Mouse (Mus musculus): ENCODE data around the gene Acbd4. TPM values are rescaled to one million over a fixed set of nuclear protein-coding genes. Genes with fewer than 3 reads are reported as not detected.

Gene Acbd4
- polyA plus RNA-seq, 1 experiment from 2014 or later = 54.4 TPM

DNA sequence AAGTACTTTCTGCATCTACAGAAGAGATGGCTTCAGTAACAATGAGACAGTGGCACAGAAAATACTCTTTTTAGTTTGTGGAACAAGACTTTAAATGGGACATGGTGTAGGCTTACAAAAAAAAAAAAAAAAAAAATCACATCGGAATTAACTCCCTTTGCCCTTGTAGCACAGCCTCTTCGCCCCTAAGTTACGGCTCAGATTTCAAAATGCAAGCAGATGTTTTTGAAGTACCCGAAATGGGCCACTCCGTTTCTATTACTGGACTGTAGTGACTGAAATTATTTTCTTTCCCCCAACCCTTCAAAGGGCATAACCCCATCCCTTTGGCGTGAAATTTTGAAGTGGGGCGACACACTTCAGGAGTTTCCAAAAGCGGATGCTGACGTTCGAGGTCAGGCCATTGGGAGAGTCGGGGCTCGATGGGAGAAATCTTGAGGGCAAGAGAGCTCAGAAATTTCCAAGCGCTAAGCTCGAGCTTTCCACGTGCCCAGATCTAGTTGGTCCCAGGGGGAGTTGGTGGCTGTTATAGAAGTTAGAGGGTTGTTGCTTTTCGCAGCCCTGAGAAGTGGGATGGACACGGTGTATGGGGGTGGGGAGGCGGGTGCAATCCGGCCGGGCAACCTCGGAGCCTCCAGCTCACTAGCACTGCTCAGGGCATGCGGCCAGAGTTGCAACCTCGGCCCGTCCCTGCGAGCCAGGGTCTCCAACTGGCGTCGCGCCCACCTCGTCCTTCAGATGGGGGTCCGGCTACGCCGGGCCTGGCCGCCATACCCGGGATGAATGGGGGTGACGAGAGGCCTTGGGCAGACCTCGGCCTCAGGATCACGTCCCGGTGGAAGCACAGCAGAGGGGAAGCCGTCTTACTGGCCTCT, 30.5 kb downstream of the Acbd4 start, which contains the start of gene Hexim2:
Hexim2 (plus strand) TSS at position 729 of the 875 bp plus-strand sequence.
- Histone ChIP-seq H3K4me1 (ENCODE audit: control insufficient read depth, low read depth, low read length) (peaks cover 45% of the 10 kb centered on the region), H3K9me3 (replicated peaks; ENCODE audit: control insufficient read depth, low read length) (no peaks in the 10 kb centered on the region), H3K36me3 (ENCODE audit: control insufficient read depth, insufficient read depth) (no peaks in the 10 kb centered on the region), H3K4me2 (ENCODE audit: low read depth, low read length) (peak within 1 kb of the TSS; percentile 77), H3K27me3 (ENCODE audit: control insufficient read depth, insufficient read depth, low read depth, low read length) (no peaks in the 10 kb centered on the region), H3K9ac (ENCODE audit: low read depth, low read length) (peak within 1 kb of the TSS; percentile 98), H3K4me3 (ENCODE audit: low read depth, low read length) (peak within 1 kb of the TSS; percentile 94), H3K27ac (ENCODE audit: low read length) (peak within 1 kb of the TSS; percentile 94)
- peak; percentile 27 for ATAC-seq (ENCODE audit: low read depth)
- WGBS (ENCODE audit: insufficient replicate concordance) = under 1% methylated on average over 39 of the region's 39 CpGs

DNA sequence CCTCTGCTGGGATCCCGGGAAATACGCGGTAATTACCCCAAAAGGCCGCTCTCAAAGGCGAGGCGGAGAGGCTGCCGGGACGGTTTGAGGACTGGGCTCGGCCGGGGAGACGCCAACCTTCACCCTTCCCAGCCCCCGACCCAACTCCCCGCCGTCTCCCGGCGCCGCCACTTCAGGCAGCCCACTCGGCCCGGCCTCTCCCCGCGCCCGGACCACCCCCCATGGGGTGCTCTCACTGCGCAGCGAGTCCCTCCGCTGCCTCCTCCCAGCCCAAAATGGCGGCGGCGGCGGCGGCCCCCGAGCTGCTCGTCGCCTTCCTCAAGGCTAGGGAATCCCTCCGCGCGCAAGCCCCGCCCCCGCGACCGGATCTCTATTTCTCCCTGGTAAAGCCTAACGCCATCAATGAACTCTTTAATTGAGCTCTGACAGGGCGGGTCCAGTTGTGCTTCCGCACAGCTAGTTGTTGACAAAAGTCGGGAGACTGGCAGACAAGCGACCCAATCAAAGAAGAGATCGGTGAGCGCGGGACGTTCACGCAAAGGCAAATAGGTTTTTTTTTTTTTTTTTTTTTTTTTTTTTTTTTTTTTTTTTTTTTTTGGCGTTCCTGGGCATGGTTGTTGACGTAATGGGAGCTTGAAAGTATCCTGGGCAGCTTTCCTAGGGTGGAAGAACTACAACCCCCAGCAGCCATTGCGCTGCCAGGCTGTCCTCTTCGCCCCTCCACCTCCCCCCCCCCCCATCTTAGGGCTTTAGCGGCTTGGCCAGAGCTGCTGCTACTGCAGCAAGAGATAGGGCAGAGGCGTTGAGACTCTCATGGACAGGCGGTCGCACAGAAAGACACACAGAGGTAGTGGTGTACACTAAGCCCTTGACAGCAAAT, 31.3 kb downstream of the Acbd4 start:
- ATAC-seq (ENCODE audit: low read depth) = peak; percentile 90
- Histone ChIP-seq H3K9me3 (replicated peaks; ENCODE audit: control insufficient read depth, low read length) (no peaks in the 10 kb centered on the region), H3K27ac (ENCODE audit: low read length) (peak overlapping the region; percentile 94), H3K9ac (ENCODE audit: low read depth, low read length) (peak overlapping the region; percentile 98), H3K36me3 (ENCODE audit: control insufficient read depth, insufficient read depth) (no peaks in the 10 kb centered on the region), H3K4me2 (ENCODE audit: low read depth, low read length) (peak overlapping the region; percentile 77), H3K4me3 (ENCODE audit: low read depth, low read length) (peak overlapping the region; percentile 94), H3K27me3 (ENCODE audit: control insufficient read depth, insufficient read depth, low read depth, low read length) (no peaks in the 10 kb centered on the region), H3K4me1 (ENCODE audit: control insufficient read depth, low read depth, low read length) (peaks cover 45% of the 10 kb centered on the region)
- WGBS (ENCODE audit: insufficient replicate concordance) = under 1% methylated on average over 56 of the region's 58 CpGs

DNA sequence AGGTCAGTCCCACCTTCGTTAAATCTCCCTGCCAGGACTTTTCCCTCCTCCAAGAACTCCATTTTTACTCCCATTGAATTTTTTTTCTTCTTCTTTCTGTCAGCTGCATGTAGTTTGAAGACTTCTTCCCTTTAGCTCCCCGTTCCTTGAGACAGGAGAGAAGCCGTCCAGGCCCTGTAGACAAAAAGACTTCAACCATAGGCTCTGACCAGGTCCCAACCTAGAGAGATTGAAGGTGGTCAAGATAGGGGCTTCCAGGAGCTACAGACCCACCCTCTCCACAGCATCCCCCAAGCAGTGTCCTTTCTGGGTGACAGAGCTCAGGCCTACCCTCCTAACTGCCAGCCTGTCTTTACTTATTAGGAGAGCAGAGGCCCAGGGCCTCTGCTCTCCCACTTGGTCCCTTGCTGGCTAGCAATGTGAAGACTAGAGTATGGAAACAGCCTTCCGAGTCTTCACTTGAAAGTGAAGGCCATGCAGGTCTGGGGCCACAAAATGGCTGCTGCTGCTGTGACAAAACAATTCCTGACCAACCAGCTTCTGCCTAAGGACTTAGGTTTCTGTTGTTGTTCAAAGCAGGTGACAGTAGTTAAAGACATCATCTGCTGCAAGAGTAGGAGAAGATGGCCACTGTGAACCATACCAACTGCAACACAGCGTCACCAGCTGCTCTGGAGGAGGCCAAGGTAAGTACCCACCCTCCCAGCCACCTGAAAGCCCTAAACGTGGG, 32.1 kb downstream of the Acbd4 start:
- no peaks in the 10 kb centered on the region for H3K27me3 ChIP-seq (ENCODE audit: control insufficient read depth, insufficient read depth, low read depth, low read length)
- WGBS (ENCODE audit: insufficient replicate concordance) = 37% methylated on average over 6 of the region's 6 CpGs
- no peaks in the 10 kb centered on the region for H3K9me3 ChIP-seq (replicated peaks; ENCODE audit: control insufficient read depth, low read length)
- H3K9ac ChIP-seq (ENCODE audit: low read depth, low read length) = peak overlapping the region; percentile 98
- peak overlapping the region; percentile 77 for H3K4me2 ChIP-seq (ENCODE audit: low read depth, low read length)
- ATAC-seq (ENCODE audit: low read depth) = no peak
- peak overlapping the region; percentile 94 for H3K4me3 ChIP-seq (ENCODE audit: low read depth, low read length)
- peak overlapping the region; percentile 94 for H3K27ac ChIP-seq (ENCODE audit: low read length)
- H3K36me3 ChIP-seq (ENCODE audit: control insufficient read depth, insufficient read depth) = no peaks in the 10 kb centered on the region
- peaks cover 45% of the 10 kb centered on the region for H3K4me1 ChIP-seq (ENCODE audit: control insufficient read depth, low read depth, low read length)

DNA sequence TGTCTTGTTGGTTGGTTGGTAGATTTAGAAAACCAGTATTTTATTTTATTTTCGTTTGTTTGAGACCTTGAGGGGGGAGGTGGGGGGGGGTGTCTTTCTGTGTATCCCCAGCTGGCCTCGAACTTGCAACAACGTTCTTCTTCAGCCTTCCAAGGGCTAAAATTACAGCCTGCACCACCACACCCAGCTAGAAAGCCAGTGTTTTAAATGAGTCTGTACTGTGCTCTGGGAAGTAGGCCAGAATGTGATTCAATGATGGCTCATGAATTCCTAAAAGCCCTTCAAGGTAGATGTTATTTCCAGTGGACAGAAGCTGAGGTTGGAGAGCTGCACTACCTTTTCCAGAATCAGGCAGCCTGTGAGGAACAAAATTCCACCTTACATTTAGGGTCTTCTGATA, 32.7 kb downstream of the Acbd4 start:
- Histone ChIP-seq H3K9me3 (replicated peaks; ENCODE audit: control insufficient read depth, low read length) (no peaks in the 10 kb centered on the region), H3K4me3 (ENCODE audit: low read depth, low read length) (peak overlapping the region; percentile 8; the same call in 1 of the 2 replicates), H3K4me1 (ENCODE audit: control insufficient read depth, low read depth, low read length) (peaks cover 45% of the 10 kb centered on the region), H3K4me2 (ENCODE audit: low read depth, low read length) (peak overlapping the region; percentile 77), H3K27ac (ENCODE audit: low read length) (peak overlapping the region; percentile 94), H3K27me3 (ENCODE audit: control insufficient read depth, insufficient read depth, low read depth, low read length) (no peaks in the 10 kb centered on the region), H3K9ac (ENCODE audit: low read depth, low read length) (peak overlapping the region; percentile 98; the same call in 1 of the 2 replicates), H3K36me3 (ENCODE audit: control insufficient read depth, insufficient read depth) (no peaks in the 10 kb centered on the region; the same call in 1 of the 2 replicates)
- ATAC-seq (ENCODE audit: low read depth) = no peak
- 52% methylated on average over 3 of the region's 3 CpGs for WGBS (ENCODE audit: insufficient replicate concordance)

DNA sequence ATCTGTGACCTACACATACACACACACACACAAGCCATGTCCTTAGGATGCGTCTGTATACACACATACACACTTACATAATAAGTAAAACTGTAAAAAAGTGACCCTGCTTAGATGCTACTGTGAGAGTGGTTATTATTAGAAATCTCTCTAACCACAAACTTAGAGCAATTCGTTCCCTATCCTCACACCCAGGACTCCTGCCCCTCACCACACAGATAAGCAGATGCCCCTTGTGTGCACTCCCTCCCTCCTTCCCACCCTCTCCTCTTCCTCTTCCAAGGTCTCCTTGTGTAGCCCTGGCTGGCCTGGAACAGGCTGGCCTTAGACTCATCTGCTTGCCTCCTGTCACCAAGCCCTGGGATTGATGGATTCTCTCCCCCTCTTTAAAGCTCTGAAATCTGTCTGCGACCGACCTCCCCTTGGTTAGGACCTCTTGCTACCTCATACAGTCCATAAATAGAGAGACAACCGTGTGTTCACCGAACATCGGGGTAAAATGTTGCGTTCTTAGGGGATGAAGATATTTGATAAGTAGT, 34.6 kb downstream of the Acbd4 start:
- H3K9me3 ChIP-seq (replicated peaks; ENCODE audit: control insufficient read depth, low read length) = no peaks in the 10 kb centered on the region
- no peak overlapping the region for H3K4me2 ChIP-seq (ENCODE audit: low read depth, low read length)
- no peaks in the 10 kb centered on the region; the same call in 1 of the 2 replicates for H3K36me3 ChIP-seq (ENCODE audit: control insufficient read depth, insufficient read depth)
- H3K4me3 ChIP-seq (ENCODE audit: low read depth, low read length) = no peak overlapping the region
- H3K27me3 ChIP-seq (ENCODE audit: control insufficient read depth, insufficient read depth, low read depth, low read length) = no peaks in the 10 kb centered on the region
- H3K4me1 ChIP-seq (ENCODE audit: control insufficient read depth, low read depth, low read length) = peaks cover 35% of the 10 kb centered on the region
- no peak overlapping the region for H3K9ac ChIP-seq (ENCODE audit: low read depth, low read length)
- H3K27ac ChIP-seq (ENCODE audit: low read length) = no peak overlapping the region
- WGBS (ENCODE audit: insufficient replicate concordance) = 12% methylated on average over 8 of the region's 8 CpGs
- ATAC-seq (ENCODE audit: low read depth) = no peak

DNA sequence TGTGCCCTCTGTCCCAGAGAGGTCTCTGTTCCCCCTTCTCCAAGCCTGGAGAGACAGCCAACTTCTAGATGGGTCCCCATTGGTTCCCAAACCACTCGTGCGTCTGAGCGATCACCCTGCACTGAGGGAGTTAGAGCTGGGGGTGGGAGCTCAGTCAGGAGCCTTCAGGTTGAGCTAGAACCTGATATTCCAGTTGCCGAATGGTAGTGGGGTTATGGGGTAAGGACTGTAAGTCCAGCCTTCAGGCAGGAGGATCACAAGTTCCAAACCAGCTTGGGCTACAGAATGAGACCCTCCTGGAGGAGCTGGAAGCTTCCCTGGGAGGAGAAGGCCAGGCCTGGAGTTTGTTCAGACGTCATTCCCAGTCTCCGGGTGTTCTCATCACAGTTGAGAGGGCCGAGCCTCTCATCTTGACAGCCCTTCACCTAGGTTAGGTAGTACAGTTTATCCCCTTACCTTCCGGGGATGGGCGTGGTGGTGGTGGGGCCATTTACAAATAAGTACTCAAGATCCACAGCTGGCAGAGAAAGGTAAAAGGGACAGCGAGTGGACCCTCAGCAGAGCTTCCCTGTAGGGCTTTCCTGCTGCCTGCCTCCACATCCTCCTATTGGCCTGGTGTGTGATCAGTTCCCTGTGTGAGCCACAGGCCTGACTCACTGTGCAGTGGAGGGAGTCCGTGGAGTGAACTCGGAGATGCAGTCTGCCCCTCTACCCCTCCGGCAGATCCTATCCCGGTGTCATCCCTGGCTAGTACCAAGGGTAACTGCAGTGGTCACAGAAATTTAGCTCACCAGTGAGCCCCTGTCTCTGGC, 38.7 kb downstream of the Acbd4 start:
- Histone ChIP-seq H3K27me3 (ENCODE audit: control insufficient read depth, insufficient read depth, low read depth, low read length) (no peaks in the 10 kb centered on the region), H3K4me3 (ENCODE audit: low read depth, low read length) (no peak overlapping the region), H3K27ac (ENCODE audit: low read length) (peak overlapping the region; percentile 15; the same call in 1 of the 2 replicates), H3K4me1 (ENCODE audit: control insufficient read depth, low read depth, low read length) (peaks cover 35% of the 10 kb centered on the region), H3K9me3 (replicated peaks; ENCODE audit: control insufficient read depth, low read length) (no peaks in the 10 kb centered on the region), H3K4me2 (ENCODE audit: low read depth, low read length) (no peak overlapping the region), H3K9ac (ENCODE audit: low read depth, low read length) (no peak overlapping the region), H3K36me3 (ENCODE audit: control insufficient read depth, insufficient read depth) (no peaks in the 10 kb centered on the region; the same call in 1 of the 2 replicates)
- WGBS (ENCODE audit: insufficient replicate concordance) = 74% methylated on average over 14 of the region's 14 CpGs
- ATAC-seq (ENCODE audit: low read depth) = no peak

DNA sequence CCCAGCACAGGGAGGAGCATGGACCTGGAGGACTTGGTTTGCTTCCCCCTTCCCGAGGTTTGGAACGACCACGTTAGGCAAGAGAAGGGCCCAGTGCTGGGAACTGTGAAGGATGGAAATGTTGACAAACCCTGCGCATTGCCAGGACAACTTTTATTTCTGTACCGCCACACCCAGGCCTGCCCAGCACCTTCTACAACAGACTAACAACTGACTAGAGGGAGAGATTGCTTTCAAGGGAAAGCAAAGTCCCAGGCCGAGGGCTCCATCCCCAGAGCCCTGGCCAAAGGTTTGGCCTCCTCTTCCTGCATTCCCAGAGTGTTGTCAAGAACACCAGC, 39.2 kb downstream of the Acbd4 start:
- WGBS (ENCODE audit: insufficient replicate concordance) = 62% methylated on average over 6 of the region's 6 CpGs
- Histone ChIP-seq H3K4me2 (ENCODE audit: low read depth, low read length) (no peak overlapping the region), H3K9me3 (replicated peaks; ENCODE audit: control insufficient read depth, low read length) (no peaks in the 10 kb centered on the region), H3K27ac (ENCODE audit: low read length) (peak overlapping the region; percentile 15; the same call in 1 of the 2 replicates), H3K4me1 (ENCODE audit: control insufficient read depth, low read depth, low read length) (peaks cover 30% of the 10 kb centered on the region), H3K4me3 (ENCODE audit: low read depth, low read length) (no peak overlapping the region), H3K36me3 (ENCODE audit: control insufficient read depth, insufficient read depth) (no peaks in the 10 kb centered on the region; the same call in 1 of the 2 replicates), H3K27me3 (ENCODE audit: control insufficient read depth, insufficient read depth, low read depth, low read length) (no peaks in the 10 kb centered on the region), H3K9ac (ENCODE audit: low read depth, low read length) (no peak overlapping the region)
- no peak for ATAC-seq (ENCODE audit: low read depth)

Data from liver, embryonic 16.5 days (tissue).